Mouse (Mus musculus): ENCODE results near the gene Wdr48. TPM values are rescaled to one million over a fixed set of nuclear protein-coding genes. Genes with fewer than 3 reads are reported as not detected.
A peak's percentile ranks its signal among the peaks of the same experiment; 100 is the strongest.

Gene Wdr48
- total RNA-seq, 2 experiments from 2014 or later: 69.2 to 79.7 TPM

DNA sequence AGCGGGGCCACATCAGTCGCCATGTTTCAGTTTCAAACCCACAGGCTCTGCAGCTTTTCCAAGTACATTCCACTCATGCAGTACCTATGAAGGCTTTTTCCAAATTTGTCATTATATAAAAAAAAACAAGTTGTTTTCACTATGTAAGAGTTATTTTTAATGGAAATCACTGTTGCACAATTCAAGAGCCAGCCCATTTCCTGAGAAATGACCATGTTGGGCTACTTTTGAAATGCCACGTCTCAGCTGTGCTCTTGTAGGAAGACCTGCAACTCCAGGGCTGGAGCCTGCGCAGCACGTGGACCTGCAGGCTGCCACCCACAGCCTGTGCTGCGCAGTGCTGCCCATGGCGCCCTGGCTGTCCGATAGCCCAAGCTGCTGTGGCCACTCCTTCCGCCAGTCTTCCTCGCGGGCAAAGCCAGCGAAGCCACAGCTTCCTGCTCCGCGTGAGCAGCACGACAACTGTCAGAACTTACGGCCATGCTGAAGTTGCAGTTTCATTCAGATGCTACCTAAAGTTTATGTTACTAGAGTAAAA lies 30.5 kb downstream of the Wdr48 start:
- DNase-seq: no peak

DNA sequence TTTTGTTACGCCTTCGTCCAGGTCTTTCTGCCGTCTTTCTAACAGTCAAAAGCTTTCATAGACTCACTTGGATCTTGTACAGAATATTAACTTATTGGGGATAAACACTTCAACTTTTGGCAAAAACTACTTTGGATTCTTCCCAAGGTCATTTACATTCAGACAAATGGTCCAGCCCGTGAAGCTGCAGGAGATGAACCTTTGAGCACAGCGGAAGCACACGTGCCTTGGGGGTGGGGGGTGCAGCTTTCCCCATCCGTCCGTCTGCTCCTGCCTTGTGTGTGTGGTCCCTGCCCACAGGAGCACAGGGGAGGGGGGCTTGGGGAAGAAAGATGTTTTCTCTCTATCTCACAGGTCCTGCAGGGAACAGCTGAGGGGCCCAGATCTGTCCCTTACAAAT lies 31.1 kb downstream of the Wdr48 start:
- no peak for DNase-seq

DNA sequence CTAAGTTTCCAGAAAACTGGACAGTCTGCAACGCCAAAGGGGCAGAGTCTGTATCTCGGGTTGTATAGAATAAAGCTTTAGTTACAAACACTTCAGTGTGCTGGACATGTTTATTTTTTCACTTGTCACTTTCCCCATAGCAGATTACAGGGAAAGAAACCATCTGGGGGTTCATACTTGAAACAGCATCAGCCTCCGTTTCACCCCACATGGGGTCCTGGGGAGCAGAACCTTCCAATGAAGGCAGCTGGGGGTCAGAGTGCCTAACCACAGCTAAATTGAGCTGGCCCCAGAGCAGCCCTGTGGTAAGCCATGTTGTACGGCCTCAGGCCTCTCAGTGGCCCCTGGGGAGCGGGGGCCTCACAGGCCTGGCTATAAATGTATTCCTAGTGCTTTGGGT lies 31.8 kb downstream of the Wdr48 start:
- no peak for DNase-seq

DNA sequence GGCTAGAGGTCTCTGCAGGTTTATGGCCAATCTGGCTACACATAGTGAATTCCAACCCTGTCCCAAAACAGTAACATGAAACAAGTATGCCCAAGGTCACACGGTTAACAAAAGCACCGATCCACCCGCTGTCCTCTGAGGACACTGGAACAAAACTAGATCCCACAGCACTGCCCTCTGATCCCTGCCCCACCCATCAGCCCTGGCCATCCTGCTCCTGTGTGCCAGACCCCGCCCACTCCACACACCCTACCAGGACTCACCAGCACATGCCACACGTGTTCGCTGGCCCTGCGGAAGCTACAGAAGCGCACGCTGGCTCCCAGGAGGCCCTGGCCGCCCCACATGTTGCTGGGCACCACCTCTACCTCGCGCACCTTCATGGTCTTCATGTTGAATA lies 37.7 kb downstream of the Wdr48 start:
- DNase-seq: no peak

DNA sequence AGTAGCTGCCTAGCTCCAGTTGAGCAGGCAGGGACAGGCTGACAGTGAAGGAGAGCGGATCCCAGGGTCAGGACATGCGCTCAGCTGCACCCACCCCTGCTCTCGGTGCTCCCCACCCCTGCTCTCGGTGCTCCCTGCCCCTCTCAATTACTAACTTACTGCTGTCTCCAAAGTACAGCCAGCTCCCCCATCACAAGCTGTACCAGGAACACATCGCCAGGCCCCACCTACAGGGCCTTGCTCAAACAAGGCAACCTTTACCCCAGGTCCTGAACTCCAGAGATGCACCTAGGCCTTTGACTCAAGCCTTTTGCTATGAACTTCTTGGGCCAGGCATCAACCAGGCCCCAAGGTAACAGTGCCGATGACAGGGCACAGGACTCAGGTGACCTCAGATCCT lies 39.0 kb downstream of the Wdr48 start:
- DNase-seq: no peak

DNA sequence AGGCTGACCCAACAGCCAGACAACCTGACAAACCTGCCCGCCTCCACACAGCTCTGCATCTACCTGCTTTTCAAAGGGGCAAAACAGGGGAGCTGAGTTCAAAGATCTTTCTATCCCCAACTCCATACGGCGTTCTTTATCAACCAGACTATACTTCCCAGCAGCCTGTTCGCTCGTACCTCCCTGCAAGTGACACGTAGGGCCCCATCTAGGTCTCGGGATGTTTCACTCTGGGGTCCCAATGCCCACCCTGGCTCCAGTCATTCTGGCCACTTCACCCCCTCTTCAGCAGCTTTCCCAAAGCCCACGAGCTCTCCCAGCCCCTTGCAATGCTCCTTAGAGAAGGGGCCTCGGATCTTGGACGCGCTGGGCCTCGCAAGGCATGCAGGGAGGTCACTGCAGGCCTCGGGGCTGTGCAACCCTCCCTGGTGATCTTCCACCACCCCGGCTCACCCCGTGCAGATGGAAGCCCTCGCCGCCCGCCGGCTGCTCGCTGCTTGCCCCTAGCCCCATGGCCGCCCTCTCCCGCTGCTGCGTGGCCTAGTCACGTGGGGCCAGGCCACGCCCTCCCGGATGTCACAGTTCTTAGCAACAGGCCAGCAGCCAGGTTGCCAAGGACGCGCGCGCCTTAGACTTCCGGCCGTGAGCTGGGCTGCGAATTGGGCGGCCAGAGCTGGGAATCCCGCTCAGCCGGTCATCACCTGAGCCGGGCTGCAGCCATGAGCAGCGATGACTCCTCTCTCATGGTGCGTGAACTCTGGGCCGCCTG lies 42.5 kb downstream of the Wdr48 start, which contains the start of the genes Gorasp1 and Ttc21a:
Gorasp1 (minus strand) TSS at position 561 of the 769 bp plus-strand sequence.
Ttc21a (plus strand) TSS at position 602 of the 769 bp plus-strand sequence.
- peak; percentile 88 to 89 for DNase-seq

DNA sequence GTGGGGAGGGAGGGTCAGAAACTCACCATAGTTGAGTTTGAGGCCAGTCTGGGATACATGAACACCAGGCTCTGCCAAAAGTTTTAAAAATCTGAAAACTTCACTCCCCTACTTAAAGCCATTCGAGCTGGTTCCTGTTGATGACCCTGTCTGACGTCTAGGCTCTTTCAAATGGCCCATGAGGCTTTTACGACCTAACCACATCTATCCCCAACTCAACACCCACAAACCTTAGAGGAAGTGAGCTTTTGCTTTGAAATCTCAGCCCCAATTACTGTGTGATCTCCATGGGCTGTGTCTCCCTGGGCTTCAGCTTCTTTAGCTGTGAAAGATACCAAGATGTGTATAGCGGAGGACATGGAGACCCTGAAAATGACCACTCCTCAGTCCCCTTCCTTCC lies 43.8 kb downstream of the Wdr48 start:
- DNase-seq: no peak

DNA sequence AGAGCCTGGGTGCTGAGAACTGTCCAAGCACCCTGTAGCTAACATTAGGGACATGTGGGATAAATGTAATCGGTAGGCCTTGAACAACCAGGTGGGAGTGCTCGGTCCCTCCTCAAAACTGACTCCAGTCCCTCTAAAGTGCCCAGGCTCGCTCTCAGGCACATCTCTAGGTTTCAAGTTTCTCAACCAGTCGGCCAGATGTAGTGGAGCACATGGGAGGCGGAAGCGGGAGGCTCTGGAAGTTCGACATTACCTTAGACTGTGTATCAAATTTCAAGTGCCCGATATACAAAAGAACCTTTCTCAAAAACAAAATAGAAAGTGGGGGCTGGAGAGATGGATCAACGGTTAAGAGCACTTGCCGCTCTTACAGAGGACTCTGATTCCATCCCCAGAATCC lies 45.0 kb downstream of the Wdr48 start:
- no peak for DNase-seq

DNA sequence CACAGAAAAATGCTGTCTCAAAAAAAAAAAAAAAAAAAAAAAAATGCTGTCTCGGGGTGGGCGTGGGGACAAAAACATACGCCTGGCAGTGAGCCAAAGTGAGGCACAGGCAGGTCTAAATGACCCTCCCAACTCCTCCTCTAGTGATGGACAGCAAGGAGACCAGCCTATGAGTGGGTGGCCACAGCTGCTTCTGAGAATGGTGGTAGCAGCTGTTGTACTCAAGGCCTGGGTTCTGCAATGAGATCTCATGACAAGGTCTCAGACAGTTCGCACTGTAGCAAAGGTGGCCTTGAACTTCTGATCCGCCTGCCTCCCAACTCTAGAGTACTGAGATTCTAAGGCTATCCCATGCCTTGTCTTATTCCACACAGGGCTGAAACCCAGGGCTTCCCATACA lies 46.7 kb downstream of the Wdr48 start:
- no peak for DNase-seq

DNA sequence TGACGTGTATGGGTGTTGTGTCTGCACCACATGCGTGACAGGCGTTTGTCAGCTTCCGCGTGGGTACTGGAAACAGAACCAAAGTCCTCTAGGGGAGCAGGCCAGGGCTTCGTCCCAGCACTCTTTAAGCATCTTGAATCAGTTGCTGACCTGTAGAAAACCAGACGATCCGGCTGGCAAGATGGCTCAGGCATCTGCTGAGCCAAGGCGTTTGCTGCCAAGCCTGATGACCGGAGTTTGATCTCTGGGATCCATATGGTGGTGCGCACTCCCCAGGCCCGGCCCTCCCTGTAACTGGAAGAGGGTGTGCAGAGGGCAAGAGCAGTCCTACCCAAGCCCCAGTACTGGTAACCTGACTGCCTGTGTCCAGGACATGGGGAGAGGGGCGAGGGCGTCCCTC lies 47.2 kb downstream of the Wdr48 start:
- no peak for DNase-seq

DNA sequence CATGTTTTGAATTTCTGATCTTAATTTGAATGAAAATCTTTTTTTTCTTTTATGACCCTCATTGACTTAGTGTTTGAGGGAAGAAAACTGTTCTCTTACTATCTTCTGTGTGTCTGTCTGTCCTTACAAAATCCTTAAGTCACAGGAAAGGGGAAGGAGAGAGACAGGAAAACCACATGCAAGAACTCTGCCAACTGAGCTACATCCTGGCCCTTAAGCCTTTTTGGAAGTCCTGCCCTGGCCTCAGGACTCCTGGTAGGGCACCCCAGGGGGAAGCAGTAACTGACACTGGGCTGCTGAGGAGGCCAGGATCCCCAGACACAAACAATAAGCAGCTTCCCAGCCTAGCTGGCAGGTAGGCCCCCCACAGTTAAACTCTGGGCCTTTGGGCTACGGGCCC lies 48.6 kb downstream of the Wdr48 start:
- DNase-seq: no peak

DNA sequence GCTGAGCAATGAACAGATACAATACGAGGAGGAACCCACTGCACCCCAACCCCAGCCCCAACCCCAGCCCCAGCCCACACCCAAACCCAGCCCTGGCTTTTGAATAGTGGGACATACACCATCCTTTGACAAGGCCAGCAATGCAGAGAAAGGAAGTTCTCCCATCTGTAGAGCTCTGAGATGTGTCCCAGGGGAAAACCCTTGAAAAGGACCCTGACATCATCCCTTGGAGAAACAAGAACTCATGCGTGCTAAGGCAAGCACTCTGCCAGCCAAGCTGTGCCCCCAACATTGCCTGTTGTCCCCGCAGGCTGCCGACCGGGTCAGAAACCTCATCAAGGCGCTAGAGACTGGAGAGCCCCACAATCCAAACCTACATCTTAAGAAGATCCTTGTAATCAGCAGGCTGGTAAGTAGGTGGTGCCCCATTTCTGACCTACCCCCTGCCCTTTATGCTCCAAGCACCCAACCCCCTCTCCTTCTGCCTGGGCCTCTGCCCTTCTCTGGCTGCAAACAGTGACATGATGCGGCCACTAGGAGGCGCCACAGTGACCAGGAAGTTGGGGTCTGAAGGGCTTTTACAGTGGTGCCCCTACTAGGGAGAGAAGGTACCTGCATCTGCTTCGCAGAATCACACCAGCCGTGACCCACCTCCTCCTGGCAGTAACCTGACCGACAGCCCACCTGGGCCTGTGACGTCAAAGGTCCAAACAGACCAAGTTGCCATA lies 50.7 kb downstream of the Wdr48 start:
- DNase-seq: no peak

DNA sequence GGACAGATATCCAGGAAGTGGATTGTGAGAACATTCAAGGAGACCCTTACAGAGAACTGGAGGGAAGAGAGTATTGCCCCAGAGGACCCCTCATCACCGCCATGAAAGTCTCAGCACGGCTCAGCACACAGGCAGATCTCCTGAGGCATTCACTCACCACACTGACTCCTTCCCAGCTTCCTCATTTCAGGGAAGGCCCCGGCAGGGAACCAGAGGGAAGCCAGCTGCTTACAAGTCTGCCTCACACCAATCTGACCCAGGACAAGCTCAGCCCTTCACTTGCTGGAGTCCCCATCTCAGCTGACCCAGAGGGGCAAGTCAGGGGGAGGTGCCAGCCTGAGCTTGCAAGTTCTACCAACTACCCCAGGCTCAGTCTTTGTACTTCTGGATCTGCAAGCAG lies 54.1 kb downstream of the Wdr48 start:
- DNase-seq: no peak

DNA sequence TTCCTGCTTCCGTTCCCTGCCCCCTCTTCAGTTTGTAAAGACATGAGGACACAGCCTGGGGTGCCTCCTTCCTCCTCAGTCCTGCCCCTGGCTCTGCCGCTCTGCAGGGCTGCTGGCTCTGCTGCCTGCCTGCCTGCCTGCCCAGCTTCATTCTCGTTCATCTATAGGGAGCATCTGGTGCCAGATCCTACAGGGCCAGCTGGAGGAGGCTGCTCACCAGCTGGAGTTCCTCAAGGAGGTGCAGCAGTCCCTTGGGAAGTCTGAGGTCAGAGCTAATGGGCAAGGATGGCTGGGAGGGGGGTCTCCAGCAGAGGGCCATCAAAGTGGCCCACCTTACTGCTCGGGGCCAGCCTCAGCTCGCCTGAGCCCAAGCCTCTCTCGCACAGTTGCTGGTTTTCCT lies 55.8 kb downstream of the Wdr48 start:
- DNase-seq: no peak

DNA sequence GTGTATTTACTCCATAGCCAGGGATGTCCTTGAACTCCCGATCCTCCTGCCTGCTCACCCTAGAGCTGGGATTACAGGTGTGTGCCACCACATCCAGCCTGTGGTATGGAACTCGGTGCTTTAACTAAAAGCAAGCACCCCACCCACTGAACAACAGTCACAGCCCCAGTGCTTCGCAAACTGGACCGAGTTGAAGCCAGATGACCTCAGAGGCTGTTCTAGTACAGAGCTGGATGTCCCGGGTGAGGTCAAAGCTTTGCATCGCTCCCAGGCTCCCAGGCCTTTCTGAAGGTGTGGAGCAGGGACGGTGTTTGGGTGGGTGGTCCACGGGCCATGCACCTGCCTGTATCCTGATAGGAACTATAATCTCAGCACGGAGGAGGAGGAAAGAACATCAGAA lies 56.7 kb downstream of the Wdr48 start:
- no peak for DNase-seq

DNA sequence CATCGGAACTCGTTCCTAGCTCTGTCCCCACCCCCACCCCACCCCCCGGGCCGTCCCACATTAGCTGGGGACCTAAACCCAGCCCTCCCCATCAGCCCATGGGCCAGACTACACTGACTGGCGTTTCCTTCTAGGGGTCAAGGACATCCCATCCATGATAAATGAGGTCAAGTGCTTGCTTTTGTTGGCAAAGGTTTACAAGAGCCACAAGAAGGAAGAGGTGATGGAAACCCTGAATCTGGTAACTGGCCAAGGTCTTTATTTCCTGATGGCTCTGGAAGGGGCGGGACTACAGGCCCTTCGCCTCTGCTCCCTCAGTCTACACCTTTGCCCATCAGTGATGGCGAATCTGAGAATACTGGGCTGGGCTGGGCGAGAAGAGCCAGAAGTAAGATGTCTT lies 64.2 kb downstream of the Wdr48 start:
- DNase-seq: no peak

DNA sequence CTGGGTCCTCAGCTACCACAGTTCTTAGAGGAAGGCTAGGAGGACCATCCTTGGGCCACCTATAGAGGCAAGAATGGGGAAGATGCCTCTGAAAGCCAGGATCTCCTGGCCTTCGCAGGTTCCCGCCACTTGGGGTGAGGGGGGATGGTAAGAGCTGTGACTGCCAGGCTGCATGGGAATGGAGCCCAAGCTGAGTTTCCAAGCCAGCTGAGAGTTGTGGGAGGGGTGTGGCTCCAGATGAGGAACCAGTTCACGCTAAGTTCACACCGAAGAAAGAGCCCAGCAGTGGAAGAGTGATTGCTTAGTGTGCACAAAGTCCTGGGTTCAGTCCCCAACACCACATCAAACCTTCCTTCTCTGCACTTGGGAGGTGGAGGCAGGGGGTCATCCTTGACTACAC lies 67.5 kb downstream of the Wdr48 start:
- no peak for DNase-seq

DNA sequence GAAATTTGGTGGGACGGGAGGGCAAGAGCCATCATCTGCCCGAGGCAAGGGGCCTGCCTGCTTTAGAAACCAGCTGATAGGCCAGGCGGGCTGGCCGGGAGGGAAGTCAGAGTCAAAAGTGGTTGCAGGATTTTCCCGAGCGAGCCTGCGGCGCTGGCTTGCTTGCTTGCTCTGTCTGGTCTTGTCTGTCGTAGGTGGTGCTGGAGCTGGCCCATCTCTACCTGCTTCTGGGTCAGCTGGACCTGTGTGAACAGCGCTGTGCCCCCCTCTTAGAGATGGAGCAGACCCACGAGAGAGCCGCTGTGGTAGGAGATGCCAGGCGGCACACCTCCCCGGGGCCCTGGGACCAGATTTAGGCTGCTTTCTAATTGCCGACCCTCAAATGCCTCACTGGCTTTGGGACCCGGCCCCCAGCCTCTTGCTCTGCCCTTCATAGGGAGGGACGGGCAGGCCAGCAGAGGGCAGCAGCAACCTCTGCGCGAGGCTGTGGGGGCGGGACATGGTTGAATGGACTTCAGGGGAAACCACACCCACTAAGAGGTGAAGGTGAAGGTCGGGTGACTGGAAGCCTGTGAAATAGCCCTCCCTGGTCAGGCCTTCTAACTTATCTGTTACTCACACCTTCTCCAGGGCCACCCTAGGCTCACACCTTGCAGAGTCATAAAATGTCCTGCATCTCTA lies 68.4 kb downstream of the Wdr48 start:
- no peak for DNase-seq

DNA sequence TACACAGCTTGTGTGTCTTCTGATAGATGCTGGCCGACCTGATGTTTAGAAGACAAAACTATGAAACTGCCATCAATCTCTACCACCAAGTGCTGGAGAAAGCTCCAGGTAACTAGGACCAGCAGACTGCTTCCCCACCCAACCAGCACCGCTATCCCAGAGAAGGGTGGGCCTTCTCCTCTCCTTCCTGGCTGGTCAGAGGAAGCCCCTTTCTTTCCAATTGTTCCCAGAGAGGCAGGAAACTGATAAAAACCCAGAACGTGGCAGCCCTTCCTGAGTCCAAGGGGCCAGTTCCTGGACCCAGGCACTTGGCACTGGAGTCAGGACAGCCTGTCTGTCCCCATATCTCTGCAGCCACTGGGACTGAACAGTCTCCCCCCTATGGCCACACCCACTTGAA lies 69.5 kb downstream of the Wdr48 start:
- no peak for DNase-seq

DNA sequence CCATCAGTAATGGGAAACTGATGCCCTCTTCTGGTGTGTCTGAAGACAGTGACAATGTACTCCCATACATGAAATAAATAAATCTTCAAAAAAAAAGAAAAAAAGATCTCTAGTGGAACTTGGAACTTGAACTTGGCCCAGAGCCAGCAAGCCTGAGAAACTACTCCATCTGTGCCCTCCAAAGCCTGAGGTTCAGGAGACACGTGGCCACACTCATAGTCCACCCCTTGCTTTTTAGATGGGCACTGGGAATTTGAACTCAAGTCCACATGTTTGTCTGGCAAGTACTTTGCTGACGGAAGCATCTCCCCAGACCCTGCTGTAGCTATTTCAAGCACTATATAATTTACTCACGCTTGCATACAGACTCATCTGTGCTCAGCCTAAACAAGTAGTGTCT lies 70.5 kb downstream of the Wdr48 start:
- DNase-seq: no peak

DNA sequence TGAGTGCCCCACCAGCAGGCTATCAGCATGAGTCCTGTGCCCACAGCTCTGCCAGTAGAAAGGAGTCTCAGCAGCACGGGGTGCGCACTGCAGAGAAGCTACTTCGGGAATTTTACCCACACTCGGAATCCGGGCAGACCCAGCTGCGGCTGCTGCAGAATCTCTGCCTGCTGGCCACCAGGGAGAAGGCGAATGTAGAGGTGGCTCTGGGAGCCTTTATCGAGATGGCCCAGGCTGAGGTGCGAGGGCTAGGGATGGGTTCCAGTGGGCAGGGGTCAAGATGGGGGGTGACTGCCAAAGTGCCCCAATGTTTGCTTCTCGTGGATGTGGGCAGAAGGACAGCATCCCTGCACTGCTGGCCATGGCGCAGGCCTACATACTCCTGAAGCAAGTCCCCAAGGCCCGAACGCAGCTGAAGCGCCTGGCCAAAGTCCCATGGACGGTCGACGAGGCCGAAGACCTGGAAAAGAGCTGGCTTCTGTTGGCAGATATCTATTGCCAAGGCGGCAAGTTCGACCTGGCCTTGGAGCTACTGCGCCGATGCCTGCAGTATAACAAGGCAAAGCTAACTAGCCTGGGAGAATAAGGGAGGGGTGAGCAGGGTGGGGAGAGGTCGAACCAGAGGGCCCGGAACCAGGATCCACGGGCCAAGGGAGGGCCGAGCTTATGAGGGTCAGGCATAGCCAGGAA lies 71.7 kb downstream of the Wdr48 start:
- no peak for DNase-seq

DNA sequence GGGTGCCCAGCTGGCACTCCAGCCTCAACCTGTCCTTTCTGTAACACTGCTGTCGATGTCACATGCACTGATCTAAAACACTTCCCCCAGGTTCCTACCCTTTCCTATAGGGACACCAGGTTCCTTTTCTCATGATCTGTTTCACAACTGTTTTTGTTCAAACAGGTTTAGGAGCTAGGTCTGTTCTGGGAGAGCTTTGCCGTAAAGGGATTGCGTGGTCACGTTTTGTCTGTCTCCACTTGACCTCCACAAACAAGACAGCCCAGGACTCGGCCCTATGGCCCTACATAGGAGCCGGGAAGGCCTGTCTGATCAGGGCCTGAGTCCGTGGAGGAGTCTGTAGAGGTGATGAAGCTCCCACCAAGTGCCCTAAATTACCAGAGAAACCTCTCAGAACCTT lies 75.1 kb downstream of the Wdr48 start:
- no peak for DNase-seq

DNA sequence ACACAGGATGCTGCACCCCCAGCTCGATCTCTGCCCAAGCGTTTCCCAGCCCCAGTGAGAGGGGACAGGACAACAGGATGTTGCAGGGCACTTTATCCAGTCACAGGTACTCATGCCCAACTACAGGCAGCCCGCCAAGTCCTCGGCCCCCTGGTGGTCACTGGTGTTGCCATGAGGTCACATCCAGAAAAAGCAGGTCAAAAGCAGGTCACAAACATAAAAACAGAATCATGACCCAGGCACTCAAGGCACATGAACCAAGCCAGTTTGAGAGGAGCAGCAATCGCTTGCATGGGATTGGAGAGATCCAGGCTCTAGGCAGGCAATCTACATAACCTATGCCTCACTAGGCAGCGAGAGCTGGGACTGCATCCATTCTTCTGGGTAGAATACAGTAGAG lies 75.5 kb downstream of the Wdr48 start:
- DNase-seq: no peak
